Mouse (Mus musculus) cerebellum, adult 2 months (tissue): ENCODE measurements around the gene Rhbdl1. TPM values are rescaled to one million over a fixed set of nuclear protein-coding genes. Genes with fewer than 3 reads are reported as not detected.
A peak's percentile ranks its signal among the peaks of the same experiment; 100 is the strongest.

ENCODE experiments used
- DNase-seq, 2 experiments: peaks; one replicate each; pipeline ENCODE4 v3.0.0; 2021
- H3K27ac ChIP-seq: fragments of 200-500 bp; 2 replicates; pipeline ENCODE4 v1.5.1; 2012; ENCODE audit warnings: low read length, control low read depth, inconsistent platforms; ENCODE audit not compliant: insufficient read depth
- H3K27me3 ChIP-seq: fragments of 200-500 bp; 2 replicates; pipeline ENCODE4 v1.6.1; 2012; ENCODE audit warnings: inconsistent platforms, mild to moderate bottlenecking, low read length, moderate library complexity; ENCODE audit not compliant: control insufficient read depth, insufficient read depth
- H3K4me1 ChIP-seq: fragments of 200-500 bp; 2 replicates; pipeline ENCODE4 v1.6.1; 2011; ENCODE audit warnings: low read length; ENCODE audit not compliant: control insufficient read depth, insufficient read depth
- H3K4me3 ChIP-seq: fragments of 200-500 bp; replicated peaks from 2 replicates; pipeline ENCODE3; 2011; ENCODE audit warnings: mild to moderate bottlenecking, low read depth, low read length, control low read depth; ENCODE audit not compliant: insufficient read depth
- CTCF ChIP-seq: fragments of 200-500 bp; IDR thresholded peaks from 2 replicates; pipeline ENCODE4 v1.5.1; 2011; ENCODE audit warnings: low read depth, mild to moderate bottlenecking, control low read depth, low read length, moderate library complexity, borderline replicate concordance; ENCODE audit not compliant: insufficient read depth
- POLR2A ChIP-seq: fragments of 200-500 bp; IDR thresholded peaks from 2 replicates; pipeline ENCODE4 v1.6.1; 2011; ENCODE audit warnings: low read length, control low read depth, borderline replicate concordance; ENCODE audit not compliant: insufficient read depth
- WGBS: fragments of 180-500 bp; shearing (Covaris S2); methylation state at CpG from one replicate; pipeline ENCODE4 v1.1.7; 2018; 5-methylcytosine and 5-hydroxymethylcytosine counted together
- polyA plus RNA-seq: library from polyadenylated mRNA; depleted of rRNA; stranded (reverse); fragments of >200 nt; gene quantifications from 2 replicates; pipeline ENCODE4 v1.2.3, GENCODE M21; 2012

Rhbdl1 gene
- polyA plus RNA-seq, 1 experiment: 111 TPM

DNA sequence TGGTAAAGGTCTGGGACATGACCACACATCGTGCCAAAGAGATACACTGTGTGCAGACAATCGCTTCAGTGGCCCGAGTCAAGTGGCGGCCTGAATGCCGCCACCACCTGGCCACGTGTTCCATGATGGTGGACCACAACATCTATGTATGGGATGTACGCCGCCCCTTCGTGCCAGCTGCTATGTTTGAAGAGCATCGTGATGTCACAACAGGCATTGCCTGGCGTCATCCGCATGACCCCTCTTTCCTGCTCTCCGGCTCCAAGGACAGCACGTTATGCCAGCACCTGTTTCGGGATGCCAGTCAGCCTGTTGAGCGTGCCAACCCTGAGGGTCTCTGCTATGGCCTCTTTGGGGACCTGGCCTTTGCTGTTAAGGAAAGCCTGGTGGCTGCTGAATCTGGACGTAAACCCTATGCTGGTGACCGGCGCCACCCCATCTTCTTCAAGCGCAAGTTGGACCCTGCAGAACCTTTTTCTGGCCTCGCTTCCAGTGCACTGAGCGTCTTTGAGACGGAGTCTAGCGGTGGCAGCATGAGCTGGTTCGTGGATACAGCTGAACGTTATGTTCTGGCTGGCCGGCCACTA, 11.0 kb downstream of the Rhbdl1 start:
- 90% methylated on average over 27 of the region's 27 CpGs for WGBS
- H3K27ac ChIP-seq: no peak overlapping the region
- no peak for DNase-seq
- TF ChIP-seq POLR2A (no peak), CTCF (no peak)
- no peak overlapping the region for H3K4me3 ChIP-seq
- no peaks in the 10 kb centered on the region for H3K27me3 ChIP-seq
- peaks cover 24% of the 10 kb centered on the region for H3K4me1 ChIP-seq

DNA sequence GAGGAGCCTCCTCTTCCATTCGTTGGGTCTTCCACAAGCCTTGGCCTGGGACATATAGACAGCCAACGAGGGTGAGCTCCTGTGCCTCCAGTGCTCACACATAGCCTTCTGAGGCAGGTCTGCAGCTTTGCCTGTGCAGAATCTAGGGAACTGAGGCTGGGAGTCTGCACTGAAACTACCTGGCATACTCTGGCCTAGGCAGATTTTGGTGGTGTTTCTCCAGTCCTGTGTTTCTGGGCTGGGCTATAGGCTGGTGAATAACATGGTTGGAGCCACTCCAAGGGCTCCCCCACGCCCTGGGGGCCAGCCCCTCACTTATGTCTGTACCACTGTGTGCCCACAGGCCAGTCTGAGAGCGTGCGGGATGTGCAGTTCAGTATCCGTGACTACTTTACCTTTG, 11.8 kb downstream of the Rhbdl1 start:
- WGBS: 81% methylated on average over 6 of the region's 6 CpGs
- Histone ChIP-seq H3K27me3 (no peaks in the 10 kb centered on the region), H3K4me3 (no peak overlapping the region), H3K27ac (no peak overlapping the region), H3K4me1 (peaks cover 17% of the 10 kb centered on the region)
- DNase-seq: no peak
- TF ChIP-seq CTCF: no peak
- TF ChIP-seq POLR2A: no peak

GRCm38 (mm10) chr17:25824362-25825142, 12.5 kb downstream of the Rhbdl1 start:
- no peak for TF ChIP-seq CTCF
- no peak for TF ChIP-seq POLR2A
- Histone ChIP-seq H3K4me1 (peaks cover 14% of the 10 kb centered on the region), H3K27ac (no peak overlapping the region), H3K4me3 (peak overlapping the region; percentile 80), H3K27me3 (no peaks in the 10 kb centered on the region)
- 68% methylated on average over 17 of the region's 17 CpGs for WGBS
- no peak for DNase-seq

DNA sequence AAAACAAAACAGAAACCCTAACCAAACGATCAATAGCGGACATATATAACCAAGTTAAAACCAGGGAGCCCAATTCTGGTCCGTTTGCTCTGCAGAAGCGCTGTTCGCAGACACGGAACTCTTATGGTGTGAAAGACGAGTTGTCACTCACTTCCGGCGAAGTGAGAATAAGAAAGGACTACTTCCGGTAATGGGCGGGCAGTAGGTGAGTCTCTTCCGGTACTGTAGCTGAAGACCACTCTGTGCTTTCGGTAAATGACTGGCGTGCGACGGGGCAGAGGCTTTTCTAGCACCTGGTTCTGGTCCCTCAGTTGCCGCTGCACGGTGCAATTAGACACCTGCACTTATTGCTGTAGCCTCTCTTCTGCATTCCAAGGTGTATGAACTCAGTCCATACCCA, 13.6 kb downstream of the Rhbdl1 start, which contains the start of gene Wdr24:
Gene Wdr24, plus strand, starts transcription at position 176 of the 400 bp plus-strand sequence.
- DNase-seq: peak; percentile 85 to 86

GRCm38 (mm10) chr17:25818851-25819780, 18.0 kb downstream of the Rhbdl1 start:
- H3K27me3 ChIP-seq: no peaks in the 10 kb centered on the region
- H3K27ac ChIP-seq: no peak overlapping the region
- H3K4me1 ChIP-seq: peaks cover 24% of the 10 kb centered on the region
- peak in 1 of 2 experiments; percentile 44 for DNase-seq
- TF ChIP-seq CTCF (no peak), POLR2A (no peak)
- no peak overlapping the region for H3K4me3 ChIP-seq
- WGBS: 28% methylated on average over 46 of the region's 46 CpGs

More for the DNA sequence above, 13.6 kb downstream of the Rhbdl1 start, which contains the start of gene Wdr24:
- no peaks in the 10 kb centered on the region for H3K27me3 ChIP-seq
- under 1% methylated on average over 18 of the region's 18 CpGs for WGBS
- TF ChIP-seq POLR2A: peak; percentile 77; the same call in 1 of the 2 replicates
- no peak for TF ChIP-seq CTCF
- H3K4me1 ChIP-seq: peaks cover 12% of the 10 kb centered on the region
- H3K27ac ChIP-seq: peak within 1 kb of the TSS; percentile 31; the same call in 1 of the 2 replicates
- H3K4me3 ChIP-seq: peak within 1 kb of the TSS; percentile 80

DNA sequence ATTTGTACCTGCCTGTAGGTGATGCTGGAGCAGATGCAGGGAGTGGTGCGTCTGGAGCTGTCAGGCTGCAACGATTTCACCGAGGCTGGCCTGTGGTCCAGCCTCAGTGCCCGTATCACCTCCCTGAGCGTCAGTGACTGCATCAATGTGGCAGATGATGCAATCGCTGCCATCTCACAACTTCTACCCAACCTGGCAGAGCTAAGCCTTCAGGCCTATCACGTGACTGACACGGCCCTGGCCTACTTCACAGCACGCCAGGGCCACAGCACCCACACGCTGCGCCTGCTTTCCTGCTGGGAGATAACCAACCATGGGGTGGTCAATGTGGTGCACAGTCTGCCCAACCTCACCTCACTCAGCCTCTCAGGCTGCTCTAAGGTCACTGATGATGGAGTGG, 19.4 kb downstream of the Rhbdl1 start:
- WGBS: 74% methylated on average over 11 of the region's 11 CpGs
- Histone ChIP-seq H3K27ac (no peak overlapping the region), H3K27me3 (no peaks in the 10 kb centered on the region), H3K4me1 (peaks cover 26% of the 10 kb centered on the region), H3K4me3 (no peak overlapping the region)
- TF ChIP-seq POLR2A (no peak), CTCF (no peak)
- DNase-seq: no peak

DNA sequence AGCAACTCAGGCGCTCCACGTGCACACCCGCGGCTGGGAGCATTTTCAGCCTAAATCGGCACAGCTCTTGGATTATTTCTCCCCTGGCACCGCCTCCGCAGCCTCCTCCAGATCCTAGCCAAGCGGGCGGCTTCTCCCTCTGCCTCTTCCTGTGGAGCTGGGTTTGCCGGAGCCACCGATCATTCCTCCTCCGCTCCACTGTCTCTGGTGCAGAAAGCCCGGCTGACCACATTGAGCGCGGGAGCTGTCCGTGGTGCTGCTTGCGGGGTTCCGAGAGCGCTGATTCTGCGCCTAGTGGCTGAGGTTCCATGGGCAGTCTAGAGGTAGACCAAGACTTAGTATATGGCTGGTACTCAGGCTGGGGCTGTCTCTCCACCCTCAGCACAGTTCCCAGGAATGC, 23.6 kb downstream of the Rhbdl1 start:
- Histone ChIP-seq H3K4me3 (peak overlapping the region; percentile 27), H3K27ac (peak overlapping the region; percentile 36), H3K4me1 (peaks cover 44% of the 10 kb centered on the region), H3K27me3 (no peaks in the 10 kb centered on the region)
- peak; percentile 76 to 77 for DNase-seq
- WGBS: 0% methylated on average over 20 of the region's 20 CpGs
- peak; percentile 52; the same call in 1 of the 2 replicates for TF ChIP-seq CTCF
- no peak for TF ChIP-seq POLR2A
